Mouse (Mus musculus) stomach, postnatal 0 days (tissue): ENCODE measurements at regions not wholly inside any gene's neighbourhood (a gene's known extent, or its start where the extent isn't known, plus 50 kb on each side); places are given as distances from the start of the nearest gene placed in this dataset.

Experiments
- ATAC-seq: fragments of 200-750 bp; cut with Nextera tagmentation; 2 replicates; pipeline ENCODE4 v1.8.0; 2017; ENCODE audit not compliant: low FRiP score, low TSS enrichment
- DNase-seq: peaks from one replicate; pipeline ENCODE4 v3.0.0-alpha.2; 2016; ENCODE audit warnings: low spot score
- H3K27ac ChIP-seq: fragments of 300-500 bp; sonication (generic); replicated peaks from 2 replicates; pipeline ENCODE4 v1.5.1; 2014; ENCODE audit warnings: mild to moderate bottlenecking, control low read depth
- H3K27me3 ChIP-seq: fragments of 300-500 bp; sonication (generic); 2 replicates; pipeline ENCODE4 v1.6.1; 2014; ENCODE audit warnings: low read length; ENCODE audit not compliant: control insufficient read depth, insufficient read depth
- H3K36me3 ChIP-seq: fragments of 300-500 bp; sonication (generic); 2 replicates; pipeline ENCODE4 v1.6.1; 2014; ENCODE audit warnings: low read length, mixed read lengths; ENCODE audit not compliant: control insufficient read depth, insufficient read depth
- H3K4me1 ChIP-seq: fragments of 300-500 bp; sonication (generic); replicated peaks from 2 replicates; pipeline ENCODE4 v1.6.1; 2014; ENCODE audit warnings: antibody characterized with exemption; ENCODE audit not compliant: control insufficient read depth, insufficient read depth
- H3K4me2 ChIP-seq: fragments of 300-500 bp; sonication (generic); replicated peaks from 2 replicates; pipeline ENCODE4 v1.6.1; 2014; ENCODE audit warnings: low read depth, mild to moderate bottlenecking, control low read depth, moderate library complexity
- H3K4me3 ChIP-seq: fragments of 300-500 bp; sonication (generic); 2 replicates; pipeline ENCODE4 v1.5.1; 2014; ENCODE audit warnings: low read depth, low read length, control low read depth
- H3K9ac ChIP-seq: fragments of 300-500 bp; sonication (generic); 2 replicates; pipeline ENCODE4 v1.6.1; 2014; ENCODE audit warnings: mild to moderate bottlenecking, low read length, control low read depth, mixed read lengths
- H3K9me3 ChIP-seq: fragments of 300-500 bp; sonication (generic); 2 replicates; pipeline ENCODE4 v1.6.1; 2016; ENCODE audit warnings: low read length; ENCODE audit not compliant: control insufficient read depth
- CTCF ChIP-seq: IDR thresholded peaks from 2 replicates; pipeline ENCODE4 v1.5.1; 2016; ENCODE audit warnings: antibody characterized with exemption, low read depth, mild to moderate bottlenecking, moderate library complexity
- EP300 ChIP-seq: optimal IDR thresholded peaks from 2 replicates; pipeline ENCODE3; 2016; ENCODE audit warnings: antibody characterized with exemption
- WGBS: fragments of 180-500 bp; shearing (Covaris S2); extraction: QIAGEN DNeasy Blood & Tissue Kit; methylation state at CpG from one replicate; pipeline ENCODE4 v1.1.7; 2014; 5-methylcytosine and 5-hydroxymethylcytosine counted together

- no peak overlapping the region for H3K4me3 ChIP-seq
- DNase-seq = no peak
- whole genome bisulfite sequencing = 87% methylated on average over 4 of the region's 4 CpGs
- peaks cover 9% of the 10 kb centered on the region; the same call in 1 of the 2 replicates for H3K4me1 ChIP-seq
- H3K9ac ChIP-seq = no peak overlapping the region
- no peaks in the 10 kb centered on the region for H3K9me3 ChIP-seq
- no peaks in the 10 kb centered on the region for H3K36me3 ChIP-seq
- H3K27ac ChIP-seq = no peak overlapping the region
- TF ChIP-seq EP300 (no peak), CTCF (no peak)
- no peak overlapping the region for H3K4me2 ChIP-seq
- ATAC-seq = no peak
- no peaks in the 10 kb centered on the region for H3K27me3 ChIP-seq
Observed at GRCm38 (mm10) chr8:10931266-10931665, 77.0 kb downstream of the Irs2 start.

- WGBS = 71% methylated on average over 3 of the region's 3 CpGs
Observed at GRCm38 (mm10) chr8:10928836-10929235, 79.4 kb downstream of the Irs2 start.

GRCm38 (mm10) chr8:10928342-10928794 lies 79.9 kb downstream of the Irs2 start:
- ATAC-seq (peak; percentile 81), DNase-seq (peak; percentile 74)
- H3K9ac ChIP-seq = no peak overlapping the region
- TF ChIP-seq EP300 = no peak
- no peak for TF ChIP-seq CTCF
- no peaks in the 10 kb centered on the region for H3K27me3 ChIP-seq
- peak overlapping the region; percentile 25; the same call in 1 of the 2 replicates for H3K4me2 ChIP-seq
- H3K4me1 ChIP-seq = peaks cover 7% of the 10 kb centered on the region
- no peak overlapping the region for H3K4me3 ChIP-seq
- 20% methylated on average over 17 of the region's 17 CpGs for WGBS
- H3K9me3 ChIP-seq = no peaks in the 10 kb centered on the region
- no peaks in the 10 kb centered on the region for H3K36me3 ChIP-seq
- H3K27ac ChIP-seq = peak overlapping the region; percentile 58; the same call in 1 of the 2 replicates

More at GRCm38 (mm10) chr8:10928836-10929235, 79.4 kb downstream of the Irs2 start:
- Histone ChIP-seq H3K9me3 (no peaks in the 10 kb centered on the region), H3K4me1 (peaks cover 5% of the 10 kb centered on the region), H3K27me3 (no peaks in the 10 kb centered on the region), H3K36me3 (no peaks in the 10 kb centered on the region), H3K4me3 (no peak overlapping the region), H3K4me2 (peak overlapping the region; percentile 25; the same call in 1 of the 2 replicates), H3K9ac (no peak overlapping the region), H3K27ac (peak overlapping the region; percentile 58; the same call in 1 of the 2 replicates)
- TF ChIP-seq CTCF (no peak), EP300 (no peak)
- ATAC-seq = no peak
- no peak for DNase-seq

GRCm38 (mm10) chr8:10927187-10927586 lies 81.1 kb downstream of the Irs2 start:
- no peak for DNase-seq
- H3K9ac ChIP-seq = no peak overlapping the region
- H3K4me1 ChIP-seq = peaks cover 7% of the 10 kb centered on the region
- no peak for ATAC-seq
- TF ChIP-seq EP300 = no peak
- H3K27ac ChIP-seq = no peak overlapping the region
- WGBS = 78% methylated on average over 3 of the region's 3 CpGs
- no peaks in the 10 kb centered on the region for H3K27me3 ChIP-seq
- H3K36me3 ChIP-seq = no peaks in the 10 kb centered on the region
- no peak overlapping the region for H3K4me3 ChIP-seq
- H3K4me2 ChIP-seq = no peak overlapping the region
- H3K9me3 ChIP-seq = no peaks in the 10 kb centered on the region

- Histone ChIP-seq H3K4me2 (no peak overlapping the region), H3K36me3 (no peaks in the 10 kb centered on the region), H3K9me3 (no peaks in the 10 kb centered on the region), H3K4me1 (peaks cover 7% of the 10 kb centered on the region), H3K27me3 (no peaks in the 10 kb centered on the region), H3K4me3 (no peak overlapping the region), H3K27ac (peak overlapping the region; percentile 35; the same call in 1 of the 2 replicates), H3K9ac (no peak overlapping the region)
- no peak for DNase-seq
- no peak for ATAC-seq
- TF ChIP-seq EP300 = no peak
- peak; percentile 14; the same call in 1 of the 2 replicates for TF ChIP-seq CTCF
Observed at GRCm38 (mm10) chr8:10926518-10926915, 81.7 kb downstream of the Irs2 start.

- no peak overlapping the region for H3K4me3 ChIP-seq
- H3K4me2 ChIP-seq = no peak overlapping the region; the same call in 1 of the 2 replicates
Observed at GRCm38 (mm10) chr8:10925582-10926517, 82.4 kb downstream of the Irs2 start.

More at GRCm38 (mm10) chr8:10925582-10926517, 82.4 kb downstream of the Irs2 start:
- no peak for TF ChIP-seq EP300
- TF ChIP-seq CTCF = no peak
- 29% methylated on average over 18 of the region's 18 CpGs for WGBS
- no peaks in the 10 kb centered on the region for H3K9me3 ChIP-seq
- H3K9ac ChIP-seq = 0 out of 2 replicates have a peak overlapping the region, but pooled peaks have one; percentile 23
- no peaks in the 10 kb centered on the region for H3K36me3 ChIP-seq
- peak overlapping the region; percentile 35 for H3K27ac ChIP-seq
- no peak for DNase-seq
- peaks cover 7% of the 10 kb centered on the region for H3K4me1 ChIP-seq
- ATAC-seq = no peak
- H3K27me3 ChIP-seq = no peaks in the 10 kb centered on the region
